Mouse (Mus musculus): ENCODE data around the gene 4933434E20Rik.

GRCm38 (mm10) chr3:90111706-90112105, 60.3 kb downstream of the 4933434E20Rik start:
- TF ChIP-seq CTCF (IDR thresholded peaks at IDR 0.05; ENCODE audit: low read depth, low read length): no peak
- TF ChIP-seq TAL1 (conservative IDR thresholded peaks at IDR 0.05; ENCODE audit: low read depth, low read length): no peak
- no peak for TF ChIP-seq GATA1 (IDR thresholded peaks at IDR 0.05; ENCODE audit: borderline replicate concordance, low read length)
- TF ChIP-seq GATA2 (IDR thresholded peaks at IDR 0.05; ENCODE audit: borderline replicate concordance, low read depth, low read length): no peak
